Mouse (Mus musculus): ENCODE measurements around the gene Maml2. TPM values are rescaled to one million over a fixed set of nuclear protein-coding genes. Genes with fewer than 3 reads are reported as not detected.

Maml2 gene
- polyA plus RNA-seq, 1 experiment from 2014 or later, result 12.5 TPM

DNA sequence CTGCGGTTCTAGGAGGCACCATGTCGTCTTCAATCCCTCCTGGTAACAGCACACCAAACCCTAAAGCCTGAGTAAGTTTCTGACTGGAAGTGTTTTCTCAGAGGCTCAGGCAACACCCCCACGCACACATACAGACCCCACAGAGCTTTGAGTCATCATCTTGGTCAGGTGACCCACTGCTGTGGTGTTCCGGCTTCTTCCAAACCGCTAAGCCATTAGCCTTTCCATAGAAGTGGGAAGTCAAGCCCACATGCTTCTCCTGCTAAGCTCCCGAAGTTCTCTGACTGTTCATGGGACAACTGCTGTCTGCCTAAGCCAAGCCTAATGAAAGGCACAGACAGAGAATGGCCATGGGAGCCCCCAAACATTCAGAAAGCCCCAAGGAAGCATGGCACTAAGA lies 1.4 kb downstream of the Maml2 start:
- Histone ChIP-seq H3K27ac (no peak overlapping the region), H3K4me3 (replicated peaks) (peak overlapping the region; percentile 58), H3K4me1 (replicated peaks) (peaks cover 57% of the 10 kb centered on the region), H3K4me2 (peak overlapping the region; percentile 96), H3K9ac (replicated peaks) (no peak overlapping the region), H3K9me3 (no peaks in the 10 kb centered on the region), H3K27me3 (no peaks in the 10 kb centered on the region), H3K36me3 (no peaks in the 10 kb centered on the region)
- 81% methylated on average over 6 of the region's 6 CpGs for WGBS
- no peak for ATAC-seq (ENCODE audit: insufficient number of reproducible peaks, insufficient read depth, low FRiP score, low TSS enrichment, low read depth)

DNA sequence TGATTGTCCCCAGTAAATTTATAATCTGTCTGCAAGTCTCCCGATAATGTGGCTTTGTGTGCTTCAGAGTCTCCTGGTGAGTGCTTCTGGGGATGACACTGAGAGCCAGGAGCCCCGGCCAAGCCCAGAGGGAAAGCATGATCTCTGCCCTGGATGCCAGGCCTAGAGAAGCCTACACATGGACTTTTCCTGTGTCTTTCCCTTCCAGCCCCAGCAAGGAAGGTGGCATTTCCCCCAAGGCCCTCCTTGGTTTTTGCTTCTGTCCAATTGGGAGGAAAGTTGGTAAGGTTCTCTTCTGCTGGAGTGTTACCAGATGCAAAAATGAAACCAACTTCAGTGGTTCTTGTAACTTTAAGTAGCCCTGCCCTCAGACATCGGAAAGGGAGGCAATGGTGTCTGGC lies 2.3 kb downstream of the Maml2 start:
- no peak for ATAC-seq (ENCODE audit: insufficient number of reproducible peaks, insufficient read depth, low FRiP score, low TSS enrichment, low read depth)
- Histone ChIP-seq H3K9ac (replicated peaks) (no peak overlapping the region), H3K9me3 (no peaks in the 10 kb centered on the region), H3K27ac (no peak overlapping the region), H3K4me3 (replicated peaks) (peak overlapping the region; percentile 58), H3K4me1 (replicated peaks) (peaks cover 57% of the 10 kb centered on the region), H3K27me3 (no peaks in the 10 kb centered on the region), H3K36me3 (no peaks in the 10 kb centered on the region), H3K4me2 (peak overlapping the region; percentile 96)
- WGBS, result 53% methylated on average over 3 of the region's 3 CpGs

DNA sequence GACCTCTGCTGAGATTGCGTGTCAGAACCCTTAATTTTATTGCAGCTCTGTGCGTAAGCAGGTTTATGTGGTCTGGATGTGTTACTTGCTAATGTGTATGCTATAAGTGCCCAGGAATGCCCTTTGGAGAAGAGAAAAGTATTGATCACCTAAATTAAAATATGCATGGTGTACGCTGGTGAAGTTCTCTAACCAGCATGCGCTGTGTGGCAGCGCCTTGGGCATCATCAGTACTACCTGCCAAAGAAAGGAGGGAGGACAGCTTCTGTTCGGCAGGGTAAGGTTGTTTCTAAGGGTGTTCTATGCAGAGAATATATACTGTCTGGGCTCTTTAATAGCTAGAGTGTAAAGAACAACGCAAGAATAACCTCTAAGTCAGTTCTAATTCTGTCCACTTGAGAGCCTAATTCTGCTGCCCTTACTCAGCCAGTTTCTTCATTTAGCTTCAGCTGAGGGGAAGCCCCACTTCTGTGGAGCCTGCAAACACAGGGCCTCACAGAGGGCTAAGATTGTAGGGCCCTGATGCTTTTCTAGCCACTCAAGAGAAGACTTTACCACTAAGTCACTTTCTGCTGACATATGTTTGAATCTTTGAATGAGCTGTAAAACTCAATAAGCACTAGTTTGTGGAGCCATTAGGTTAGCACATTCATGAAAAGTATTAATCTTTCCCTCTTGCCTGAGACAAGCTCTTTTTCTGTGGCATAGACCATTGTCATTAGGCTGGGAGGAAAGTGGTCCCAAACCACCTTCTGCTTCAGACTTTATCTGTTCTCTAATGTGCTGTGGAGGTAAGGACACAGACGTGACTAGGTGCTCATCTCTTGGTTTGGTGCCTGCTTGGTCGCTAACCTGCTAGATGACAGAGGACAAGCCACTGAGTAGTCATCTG lies 3.4 kb downstream of the Maml2 start:
- Histone ChIP-seq H3K9ac (replicated peaks) (no peak overlapping the region), H3K36me3 (no peaks in the 10 kb centered on the region), H3K4me3 (replicated peaks) (peak overlapping the region; percentile 58), H3K9me3 (no peaks in the 10 kb centered on the region), H3K27ac (no peak overlapping the region), H3K4me1 (replicated peaks) (peaks cover 55% of the 10 kb centered on the region), H3K27me3 (no peaks in the 10 kb centered on the region), H3K4me2 (peak overlapping the region; percentile 96)
- 70% methylated on average over 9 of the region's 9 CpGs for WGBS
- no peak for ATAC-seq (ENCODE audit: insufficient number of reproducible peaks, insufficient read depth, low FRiP score, low TSS enrichment, low read depth)

DNA sequence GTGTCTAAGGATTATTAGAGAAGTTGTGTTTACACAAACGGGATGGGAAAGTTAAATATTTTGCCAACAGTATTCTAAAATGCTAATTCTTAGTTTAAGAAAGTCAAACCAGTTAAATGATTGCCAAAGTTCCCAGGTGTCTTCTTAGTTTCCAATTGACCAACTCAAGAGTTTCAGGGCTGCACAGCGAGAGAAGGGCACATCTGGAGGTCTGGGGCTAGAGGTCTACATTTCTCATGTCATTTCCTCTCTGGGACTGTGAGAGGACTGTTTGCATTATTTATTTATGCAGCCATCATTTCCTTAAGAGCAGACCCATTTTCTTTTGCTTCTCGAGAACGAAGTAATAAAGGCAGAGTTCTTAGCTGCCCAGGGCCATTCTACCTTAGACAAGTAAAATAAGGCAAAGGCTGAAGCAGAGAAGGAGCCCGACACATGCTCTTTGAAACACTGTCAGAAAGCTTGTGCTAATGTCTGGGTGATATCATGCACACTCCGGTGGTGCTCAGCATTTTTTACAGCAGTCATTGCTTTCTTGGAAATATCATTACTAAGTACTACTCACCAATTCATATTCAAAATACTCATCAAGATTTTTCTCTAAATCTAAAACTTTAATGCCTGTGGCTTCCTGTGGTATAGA lies 4.5 kb downstream of the Maml2 start:
- ATAC-seq (ENCODE audit: insufficient number of reproducible peaks, insufficient read depth, low FRiP score, low TSS enrichment, low read depth), result no peak
- Histone ChIP-seq H3K9ac (replicated peaks) (no peak overlapping the region), H3K9me3 (no peaks in the 10 kb centered on the region), H3K27ac (no peak overlapping the region), H3K36me3 (no peaks in the 10 kb centered on the region), H3K4me1 (replicated peaks) (peaks cover 58% of the 10 kb centered on the region), H3K27me3 (no peaks in the 10 kb centered on the region), H3K4me2 (no peak overlapping the region), H3K4me3 (replicated peaks) (no peak overlapping the region)
- WGBS, result 40% methylated on average over 6 of the region's 6 CpGs

DNA sequence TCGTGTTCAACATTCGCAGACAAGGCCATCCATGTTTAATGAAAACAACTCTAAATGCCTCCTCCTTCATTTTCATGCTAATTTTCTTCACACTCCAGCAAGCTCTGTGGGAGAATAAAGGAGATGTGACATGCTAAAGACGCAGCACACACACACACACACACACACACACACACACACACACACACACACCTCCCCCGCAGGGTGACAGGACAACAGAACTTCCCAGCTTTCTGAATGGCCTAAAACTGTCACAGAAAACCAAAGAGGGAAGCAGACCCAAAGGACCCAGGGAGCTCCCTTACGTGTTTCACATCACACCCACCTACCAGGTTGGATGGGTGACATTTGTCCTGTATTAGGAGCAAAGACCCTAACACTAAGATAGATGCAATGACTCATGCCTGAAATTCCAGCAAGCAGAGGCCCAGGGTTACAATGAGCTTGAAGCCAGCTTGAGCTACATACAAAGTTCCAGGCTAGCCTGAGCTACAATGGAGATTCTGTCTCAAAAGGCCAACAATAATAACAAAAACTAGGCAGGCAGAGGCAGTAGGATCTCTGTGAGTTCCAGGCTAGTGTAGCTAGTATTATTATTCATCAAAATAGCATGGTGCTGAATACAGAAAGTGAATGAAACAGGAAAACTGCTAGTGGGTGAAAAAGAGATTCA lies 5.5 kb downstream of the Maml2 start:
- Histone ChIP-seq H3K4me3 (replicated peaks) (no peak overlapping the region), H3K4me2 (no peak overlapping the region), H3K36me3 (no peaks in the 10 kb centered on the region), H3K9me3 (no peaks in the 10 kb centered on the region), H3K9ac (replicated peaks) (no peak overlapping the region), H3K4me1 (replicated peaks) (peaks cover 59% of the 10 kb centered on the region), H3K27me3 (no peaks in the 10 kb centered on the region), H3K27ac (no peak overlapping the region)
- 72% methylated on average over 5 of the region's 5 CpGs for WGBS
- ATAC-seq (ENCODE audit: insufficient number of reproducible peaks, insufficient read depth, low FRiP score, low TSS enrichment, low read depth), result no peak

DNA sequence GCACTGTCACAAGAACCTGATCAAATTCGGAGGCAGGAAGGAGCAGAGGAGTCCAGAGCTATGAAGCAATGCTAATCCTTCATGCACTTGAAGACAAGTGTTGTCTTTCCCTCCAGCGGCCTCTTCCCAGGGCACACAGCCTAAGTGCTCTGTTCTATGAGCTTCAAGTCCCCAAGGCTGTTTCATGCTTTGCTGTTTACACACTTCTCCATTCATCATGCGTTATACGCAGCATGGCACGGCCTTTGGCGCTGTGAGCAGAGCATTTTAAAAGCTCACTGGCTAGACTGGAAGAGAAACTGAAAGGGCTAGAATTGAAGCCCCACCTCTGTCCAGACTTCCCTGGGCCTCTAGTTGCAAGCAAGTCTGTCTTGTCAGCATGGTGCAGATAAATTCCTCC lies 6.2 kb downstream of the Maml2 start:
- Histone ChIP-seq H3K36me3 (no peaks in the 10 kb centered on the region), H3K4me3 (replicated peaks) (no peak overlapping the region), H3K4me1 (replicated peaks) (peaks cover 52% of the 10 kb centered on the region), H3K9ac (replicated peaks) (no peak overlapping the region), H3K27me3 (no peaks in the 10 kb centered on the region), H3K9me3 (no peaks in the 10 kb centered on the region), H3K27ac (no peak overlapping the region), H3K4me2 (no peak overlapping the region)
- WGBS, result 83% methylated on average over 6 of the region's 6 CpGs
- ATAC-seq (ENCODE audit: insufficient number of reproducible peaks, insufficient read depth, low FRiP score, low TSS enrichment, low read depth), result no peak

DNA sequence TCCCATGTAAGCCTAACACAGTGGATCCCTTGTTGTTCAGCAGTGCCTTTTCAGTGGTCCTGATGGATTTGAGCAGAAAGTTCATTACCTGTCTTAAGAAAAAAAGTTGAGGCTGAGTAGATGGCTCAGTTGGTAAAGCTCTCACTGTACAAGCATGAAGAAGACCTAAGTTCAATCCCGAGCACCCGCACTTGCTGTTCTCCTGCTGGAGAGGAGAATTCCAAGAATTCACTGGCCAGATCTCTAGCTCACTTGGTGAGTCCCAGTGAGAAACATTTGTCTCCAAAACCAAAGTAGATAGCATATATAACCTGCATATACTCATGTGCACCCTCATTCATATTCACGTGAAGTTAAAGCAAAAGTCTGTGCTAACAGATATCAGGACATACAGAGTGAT lies 8.7 kb downstream of the Maml2 start:
- 93% methylated on average over 3 of the region's 3 CpGs for WGBS
- ATAC-seq (ENCODE audit: insufficient number of reproducible peaks, insufficient read depth, low FRiP score, low TSS enrichment, low read depth), result no peak
- H3K4me1 ChIP-seq (replicated peaks), result peaks cover 27% of the 10 kb centered on the region
- H3K27ac ChIP-seq, result no peak overlapping the region
- H3K4me3 ChIP-seq (replicated peaks), result no peak overlapping the region
- H3K27me3 ChIP-seq, result no peaks in the 10 kb centered on the region
- no peaks in the 10 kb centered on the region for H3K9me3 ChIP-seq
- H3K36me3 ChIP-seq, result no peaks in the 10 kb centered on the region
- no peak overlapping the region for H3K4me2 ChIP-seq
- H3K9ac ChIP-seq (replicated peaks), result no peak overlapping the region

DNA sequence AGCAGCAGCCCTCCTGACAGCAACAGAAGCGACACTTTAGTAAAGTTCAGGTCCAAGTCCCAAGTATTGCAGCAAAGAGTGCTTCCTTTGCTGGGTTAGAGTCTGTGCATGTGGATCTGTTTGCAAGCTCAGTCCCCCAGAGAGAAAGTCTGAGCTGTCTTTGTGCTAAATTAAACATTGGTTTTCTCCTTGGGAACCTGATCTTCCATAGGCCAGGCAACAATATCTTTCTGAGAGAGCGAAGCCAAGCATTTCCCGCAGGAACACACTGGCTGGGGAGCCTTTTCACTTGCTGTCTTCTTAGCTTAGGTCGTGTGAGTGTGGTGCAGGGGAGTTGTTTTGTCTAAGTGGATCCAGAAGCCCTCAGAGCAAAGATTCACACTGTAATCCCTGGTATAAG lies 9.5 kb downstream of the Maml2 start:
- no peak overlapping the region for H3K4me2 ChIP-seq
- no peaks in the 10 kb centered on the region for H3K27me3 ChIP-seq
- WGBS, result 66% methylated on average over 4 of the region's 4 CpGs
- no peaks in the 10 kb centered on the region for H3K36me3 ChIP-seq
- H3K9me3 ChIP-seq, result no peaks in the 10 kb centered on the region
- H3K27ac ChIP-seq, result no peak overlapping the region
- no peak overlapping the region for H3K9ac ChIP-seq (replicated peaks)
- peaks cover 19% of the 10 kb centered on the region for H3K4me1 ChIP-seq (replicated peaks)
- no peak for ATAC-seq (ENCODE audit: insufficient number of reproducible peaks, insufficient read depth, low FRiP score, low TSS enrichment, low read depth)
- H3K4me3 ChIP-seq (replicated peaks), result no peak overlapping the region

DNA sequence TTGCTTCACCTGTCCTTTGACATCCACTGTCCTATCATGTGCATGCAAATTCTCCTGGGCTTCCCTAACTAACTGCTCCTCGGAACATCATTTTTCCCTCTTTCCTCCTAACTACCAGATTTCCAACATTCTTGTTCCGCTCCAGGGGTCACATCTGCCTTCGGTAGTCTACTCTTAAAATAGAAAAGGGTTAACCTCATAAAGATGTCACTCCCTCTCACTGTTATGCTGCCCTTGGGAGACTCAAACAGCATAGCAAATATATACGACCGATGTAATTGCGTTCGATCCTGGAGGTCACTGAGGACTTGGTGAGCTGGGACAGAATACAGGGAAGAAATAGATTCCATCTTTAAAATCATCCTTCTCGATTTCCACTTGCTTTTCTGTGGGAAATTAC lies 11.0 kb downstream of the Maml2 start:
- H3K4me1 ChIP-seq (replicated peaks), result peaks cover 19% of the 10 kb centered on the region
- H3K27ac ChIP-seq, result no peak overlapping the region
- 58% methylated on average over 8 of the region's 8 CpGs for WGBS
- H3K9me3 ChIP-seq, result no peaks in the 10 kb centered on the region
- no peaks in the 10 kb centered on the region for H3K27me3 ChIP-seq
- H3K36me3 ChIP-seq, result no peaks in the 10 kb centered on the region
- no peak overlapping the region for H3K4me2 ChIP-seq
- H3K4me3 ChIP-seq (replicated peaks), result no peak overlapping the region
- H3K9ac ChIP-seq (replicated peaks), result no peak overlapping the region
- ATAC-seq (ENCODE audit: insufficient number of reproducible peaks, insufficient read depth, low FRiP score, low TSS enrichment, low read depth), result no peak

DNA sequence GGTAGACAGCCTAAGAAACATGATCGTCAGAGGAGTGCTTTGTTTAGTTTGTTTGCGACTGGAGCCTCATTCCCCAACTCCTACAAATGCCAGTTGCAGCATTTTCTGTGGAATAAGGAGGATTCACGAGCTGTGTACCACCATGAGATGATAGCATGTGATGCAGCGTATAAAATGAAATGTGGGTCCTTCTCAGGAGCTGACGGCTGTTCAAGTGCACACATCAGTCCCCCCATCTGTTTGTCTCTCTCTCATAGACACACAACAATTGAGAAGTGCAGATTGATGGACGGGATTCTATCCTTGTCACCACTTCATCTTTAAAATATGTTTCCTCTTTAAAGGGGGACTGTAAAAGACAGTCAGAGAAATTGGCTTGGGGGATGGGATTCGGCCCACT lies 12.1 kb downstream of the Maml2 start:
- Histone ChIP-seq H3K4me1 (replicated peaks) (peaks cover 17% of the 10 kb centered on the region), H3K4me3 (replicated peaks) (no peak overlapping the region), H3K4me2 (no peak overlapping the region), H3K27me3 (no peaks in the 10 kb centered on the region), H3K36me3 (no peaks in the 10 kb centered on the region), H3K27ac (no peak overlapping the region), H3K9ac (replicated peaks) (no peak overlapping the region), H3K9me3 (no peaks in the 10 kb centered on the region)
- ATAC-seq (ENCODE audit: insufficient number of reproducible peaks, insufficient read depth, low FRiP score, low TSS enrichment, low read depth), result no peak
- WGBS, result 82% methylated on average over 7 of the region's 7 CpGs

DNA sequence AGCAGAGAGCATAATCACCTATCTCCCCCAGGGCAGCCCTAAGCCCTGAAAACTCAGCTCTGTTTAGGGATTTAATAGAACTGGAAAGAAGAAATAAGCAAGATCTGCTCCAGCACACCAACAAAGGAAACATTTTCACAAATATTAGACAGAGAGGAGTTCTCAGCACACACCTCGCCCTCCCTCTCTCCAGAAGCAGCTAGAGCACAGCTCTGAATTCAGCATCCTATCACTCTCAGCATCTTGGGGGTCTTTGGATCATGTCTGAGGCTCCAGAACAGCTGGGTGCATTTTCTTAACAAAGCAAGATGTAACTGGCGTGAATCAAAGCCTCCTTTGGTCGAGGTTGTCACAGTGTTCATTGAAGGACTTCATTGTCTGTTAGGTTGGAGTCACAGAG lies 12.5 kb downstream of the Maml2 start:
- H3K27ac ChIP-seq, result no peak overlapping the region
- no peaks in the 10 kb centered on the region for H3K9me3 ChIP-seq
- 81% methylated on average over 3 of the region's 3 CpGs for WGBS
- H3K36me3 ChIP-seq, result no peaks in the 10 kb centered on the region
- H3K4me1 ChIP-seq (replicated peaks), result peaks cover 21% of the 10 kb centered on the region
- no peak overlapping the region for H3K4me2 ChIP-seq
- H3K9ac ChIP-seq (replicated peaks), result no peak overlapping the region
- no peak overlapping the region for H3K4me3 ChIP-seq (replicated peaks)
- no peak for ATAC-seq (ENCODE audit: insufficient number of reproducible peaks, insufficient read depth, low FRiP score, low TSS enrichment, low read depth)
- no peaks in the 10 kb centered on the region for H3K27me3 ChIP-seq

Data from limb, embryonic 12.5 days (tissue).